9 mouse cellular contexts compared by ENCODE assay signal in the genomic region with DNA sequence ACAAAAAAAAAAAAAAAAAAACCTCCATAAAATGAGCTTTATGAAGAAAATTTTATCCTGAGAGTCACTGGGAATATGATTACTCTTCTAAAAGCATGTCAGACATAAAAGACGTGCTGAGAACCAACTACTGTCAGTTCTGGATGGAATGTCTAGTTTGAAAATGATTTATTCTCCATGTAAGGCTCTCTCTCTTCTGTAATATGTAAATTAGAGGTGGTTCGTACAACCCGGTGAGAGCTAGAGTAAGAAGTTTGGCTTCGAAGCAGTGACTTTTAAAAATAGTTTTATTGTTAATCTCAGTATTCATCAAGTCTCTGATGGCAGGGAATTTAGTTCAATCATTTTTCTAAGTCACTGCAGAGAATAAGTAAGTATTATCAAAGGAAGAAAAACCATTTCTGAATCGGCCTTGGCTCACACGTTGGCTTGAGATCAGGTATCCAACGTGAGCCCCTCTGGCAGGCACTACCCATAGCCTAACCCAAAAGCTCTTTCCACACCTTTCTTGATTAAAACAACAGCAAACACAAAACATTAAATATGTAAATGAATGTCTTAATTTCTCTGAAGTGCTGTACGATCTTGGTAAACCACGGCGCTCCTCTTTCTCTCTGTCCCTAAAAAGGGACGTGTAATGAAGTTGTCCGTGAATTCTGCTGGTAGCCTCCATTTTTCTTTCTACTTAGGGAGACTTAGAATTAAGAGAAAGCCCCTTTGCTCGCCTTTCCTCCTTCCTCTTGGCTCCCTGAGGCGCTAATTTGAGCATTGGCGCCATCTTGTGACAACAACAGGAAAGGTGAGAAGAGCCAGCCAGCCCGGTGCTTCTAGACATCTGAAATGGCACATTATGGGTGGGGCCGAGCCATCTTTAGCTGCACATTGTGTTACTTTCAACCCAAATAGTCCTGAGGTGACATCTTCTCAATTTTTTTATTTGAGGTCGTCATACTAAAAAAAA. TPM values are rescaled to one million over a fixed set of nuclear protein-coding genes. Genes with fewer than 3 reads are reported as not detected.
A peak's percentile ranks its signal among the peaks of the same experiment; 100 is the strongest.
DNase-seq lines count a peak whose midpoint lies in the region; ATAC-seq and TF ChIP-seq lines count a peak whose summit lies in the region.
"Had no signal": no experiment of that assay in that cellular context is flagged by ENCODE, and none has a peak within 500 bp of the region (broad histone marks: within the 10 kb centered on the region; RNA-seq: fewer than 3 reads in every experiment).

No protein-coding gene starts in this region.

- TF ChIP-seq CTCF in C2C12 (IDR thresholded peaks at IDR 0.05; ENCODE audit: control insufficient read depth, insufficient read depth, insufficient read length) = peak; percentile 58
- TF ChIP-seq CTCF in bone marrow macrophage, adult 2 months (IDR thresholded peaks at IDR 0.05; ENCODE audit: low read depth, low read length) = peak; percentile 84
- TF ChIP-seq CTCF in kidney, postnatal 0 days (IDR thresholded peaks at IDR 0.05; ENCODE audit: low read depth) = peak; percentile 88
- peak; percentile 82 for TF ChIP-seq CTCF in liver, adult 2 months (IDR thresholded peaks at IDR 0.05; ENCODE audit: low read depth, low read length)

- DNase-seq in kidney, postnatal 0 days (ENCODE audit: low spot score) = peak; percentile 96
- peak; percentile 39 for DNase-seq in liver, adult 2 months (ENCODE audit: extremely low read depth, low read depth, low spot score)
- peak; percentile 68 to 81 for DNase-seq in spleen, postnatal 4 days (ENCODE audit: low spot score in 2 of 2)

- WGBS in embryonic facial prominence, embryonic 15.5 days = 11% methylated on average over 18 of the region's 18 CpGs
- 19% methylated on average over 18 of the region's 18 CpGs for WGBS in heart, embryonic 13.5 days
- 17% methylated on average over 18 of the region's 18 CpGs for whole genome bisulfite sequencing in kidney, postnatal 0 days
- WGBS in liver, adult 2 months = 24% methylated on average over 18 of the region's 18 CpGs

- H3K27me3 ChIP-seq in C2C12 (ENCODE audit: control insufficient read depth, insufficient read depth, insufficient read length) (no peaks in the 10 kb centered on the region), myocyte (ENCODE audit: control insufficient read depth, insufficient read depth, insufficient read length) (no peaks in the 10 kb centered on the region)
- H3K27me3 ChIP-seq in embryonic facial prominence, embryonic 15.5 days = no peaks in the 10 kb centered on the region
- no peaks in the 10 kb centered on the region for H3K27me3 ChIP-seq in heart, embryonic 13.5 days (replicated peaks)
- H3K27me3 ChIP-seq in kidney, postnatal 0 days (ENCODE audit: insufficient read depth, low read length) = no peaks in the 10 kb centered on the region
- H3K27me3 ChIP-seq in liver, adult 2 months (ENCODE audit: control insufficient read depth, insufficient read depth, low read length) = no peaks in the 10 kb centered on the region

- no peaks in the 10 kb centered on the region for H3K36me3 ChIP-seq in C2C12 (ENCODE audit: control insufficient read depth, insufficient read depth)
- no peaks in the 10 kb centered on the region for H3K36me3 ChIP-seq in embryonic facial prominence, embryonic 15.5 days
- no peaks in the 10 kb centered on the region for H3K36me3 ChIP-seq in heart, embryonic 13.5 days
- H3K36me3 ChIP-seq in kidney, postnatal 0 days (ENCODE audit: insufficient read depth, low read length) = no peaks in the 10 kb centered on the region
- H3K36me3 ChIP-seq in liver, adult 2 months (ENCODE audit: control insufficient read depth, insufficient read depth, low read length) = no peaks in the 10 kb centered on the region
- H3K36me3 ChIP-seq in myocyte (ENCODE audit: control insufficient read depth, insufficient read depth) = no peaks in the 10 kb centered on the region

- H3K27ac ChIP-seq in bone marrow macrophage, adult 2 months (ENCODE audit: insufficient read depth, low read depth, low read length) = no peak overlapping the region
- H3K27ac ChIP-seq in embryonic facial prominence, embryonic 15.5 days (replicated peaks) = 0 out of 2 replicates have a peak overlapping the region, but pooled peaks have one; percentile 39
- H3K27ac ChIP-seq in heart, embryonic 13.5 days (replicated peaks) = no peak overlapping the region
- H3K27ac ChIP-seq in kidney, postnatal 0 days = no peak overlapping the region
- H3K27ac ChIP-seq in liver, adult 2 months (replicated peaks; ENCODE audit: insufficient read depth, low read depth, low read length) = no peak overlapping the region

- no peaks in the 10 kb centered on the region for H3K79me3 ChIP-seq in C2C12 (ENCODE audit: low read depth)

- peak overlapping the region; percentile 48 for H3K4me2 ChIP-seq in embryonic facial prominence, embryonic 15.5 days (replicated peaks)
- H3K4me2 ChIP-seq in heart, embryonic 13.5 days = peak overlapping the region; percentile 52
- peak overlapping the region; percentile 47 for H3K4me2 ChIP-seq in kidney, postnatal 0 days (ENCODE audit: low read length)
- peak overlapping the region; percentile 81 for H3K4me2 ChIP-seq in myocyte (ENCODE audit: low read depth)

- no peaks in the 10 kb centered on the region for H3K79me2 ChIP-seq in C2C12 (ENCODE audit: control insufficient read depth, insufficient read depth)
- H3K79me2 ChIP-seq in liver, adult 2 months (ENCODE audit: control insufficient read depth, insufficient read depth, low read length) = no peaks in the 10 kb centered on the region
- H3K79me2 ChIP-seq in myocyte (ENCODE audit: control insufficient read depth, insufficient read depth) = no peaks in the 10 kb centered on the region

- TF ChIP-seq POLR2A in bone marrow macrophage, adult 2 months (IDR thresholded peaks at IDR 0.05; ENCODE audit: borderline replicate concordance, low read depth, low read length) = no peak
- no peak for TF ChIP-seq POLR2A in liver, adult 2 months (IDR thresholded peaks at IDR 0.05; ENCODE audit: extremely low read depth, insufficient read depth, low read length)
- no peak for TF ChIP-seq POLR2A in myocyte (IDR thresholded peaks at IDR 0.05; ENCODE audit: insufficient read length, low read depth)

- H3ac ChIP-seq in C2C12 (ENCODE audit: control insufficient read depth, insufficient read length, low read depth) = no peak overlapping the region
- H3ac ChIP-seq in myocyte (ENCODE audit: control insufficient read depth, insufficient read length) = no peak overlapping the region

- H3K4me3 ChIP-seq in C2C12 (ENCODE audit: insufficient read depth, poor library complexity, severe bottlenecking) (no peak overlapping the region), myocyte (no peak overlapping the region)
- H3K4me3 ChIP-seq in bone marrow macrophage, adult 2 months (ENCODE audit: insufficient read depth, low read length) = no peak overlapping the region
- H3K4me3 ChIP-seq in embryonic facial prominence, embryonic 15.5 days (replicated peaks) = peak overlapping the region; percentile 31
- peak overlapping the region; percentile 22; the same call in 1 of the 2 replicates for H3K4me3 ChIP-seq in heart, embryonic 13.5 days
- H3K4me3 ChIP-seq in kidney, postnatal 0 days (replicated peaks; ENCODE audit: low read depth, low read length) = 0 out of 2 replicates have a peak overlapping the region, but pooled peaks have one; percentile 16
- no peak overlapping the region for H3K4me3 ChIP-seq in liver, adult 2 months (ENCODE audit: insufficient read depth, low read depth, low read length)
- H3K4me3 ChIP-seq: erythroblast, embryonic 14.5 days had no signal

- no peak for ATAC-seq in embryonic facial prominence, embryonic 15.5 days (ENCODE audit: insufficient number of reproducible peaks, low FRiP score, low TSS enrichment, low read depth)
- no peak for ATAC-seq in heart, embryonic 13.5 days (ENCODE audit: extremely low read depth, insufficient number of reproducible peaks, low FRiP score, low TSS enrichment)
- ATAC-seq in kidney, postnatal 0 days (replicated peaks; ENCODE audit: low FRiP score, low read depth) = peak; percentile 40; the same call in 1 of the 2 replicates

- H3K4me1 ChIP-seq in bone marrow macrophage, adult 2 months (ENCODE audit: control insufficient read depth, insufficient read depth, low read length) = peaks cover 13% of the 10 kb centered on the region
- H3K4me1 ChIP-seq in embryonic facial prominence, embryonic 15.5 days = peaks cover 23% of the 10 kb centered on the region
- peaks cover 22% of the 10 kb centered on the region for H3K4me1 ChIP-seq in heart, embryonic 13.5 days
- H3K4me1 ChIP-seq in kidney, postnatal 0 days (replicated peaks; ENCODE audit: insufficient read depth, low read length) = no peaks in the 10 kb centered on the region
- no peaks in the 10 kb centered on the region for H3K4me1 ChIP-seq in liver, adult 2 months (ENCODE audit: control insufficient read depth, insufficient read depth, low read length)

- H3K9ac ChIP-seq in embryonic facial prominence, embryonic 15.5 days = no peak overlapping the region
- H3K9ac ChIP-seq in heart, embryonic 13.5 days = peak overlapping the region; percentile 47; the same call in 1 of the 2 replicates
- H3K9ac ChIP-seq in kidney, postnatal 0 days (ENCODE audit: low read depth, low read length) = no peak overlapping the region; the same call in 1 of the 2 replicates
- H3K9ac ChIP-seq in liver, adult 2 months (ENCODE audit: low read depth, low read length) = no peak overlapping the region

- no peaks in the 10 kb centered on the region for H3K9me3 ChIP-seq in embryonic facial prominence, embryonic 15.5 days (replicated peaks)
- no peaks in the 10 kb centered on the region for H3K9me3 ChIP-seq in heart, embryonic 13.5 days
- no peaks in the 10 kb centered on the region for H3K9me3 ChIP-seq in kidney, postnatal 0 days (replicated peaks; ENCODE audit: low read length)

RNA-seq across cellular contexts. Expression of gene Itsn2, which starts 44.1 kb away (rescaled TPM):
- polyA plus RNA-seq in C2C12 (2012; fragmentation: generic; extraction: Trizol) = 7.9 TPM
- 112 and 119 TPM in 2 replicates for polyA plus RNA-seq in bone marrow macrophage, adult 2 months (2012; ENCODE audit: insufficient read depth, insufficient read length, missing spikeins)
- 38.9 and 41.5 TPM in 2 replicates for polyA plus RNA-seq in embryonic facial prominence, embryonic 15.5 days (2015; fragmentation: Nextera tagmentation; extraction: Ambion mirVana)
- 27.9 and 35.1 TPM in 2 replicates for polyA plus RNA-seq in heart, embryonic 13.5 days (2015; fragmentation: Nextera tagmentation; extraction: Ambion mirVana)
- polyA plus RNA-seq in kidney, postnatal 0 days (2015; fragmentation: Nextera tagmentation; extraction: Ambion mirVana) = 33.2 and 35.7 TPM in 2 replicates
- 25.8 and 26.8 TPM in 2 replicates for total RNA-seq in liver, adult 2 months (2014; rRNA removed)
- 8.4 and 11.6 TPM in 2 replicates for polyA plus RNA-seq in liver, adult 2 months (2012; rRNA removed)
- 8.4 TPM for polyA plus RNA-seq in myocyte (2012; fragmentation: generic; extraction: Trizol)

RNA-seq across cellular contexts. Expression of gene Gm3625, which starts 44.4 kb away (rescaled TPM):
- polyA plus RNA-seq in C2C12 (2012; fragmentation: generic; extraction: Trizol) (not detected), myocyte (2012; fragmentation: generic; extraction: Trizol) (not detected)
- polyA plus RNA-seq in bone marrow macrophage, adult 2 months (2012; ENCODE audit: insufficient read depth, insufficient read length, missing spikeins) = not detected in 2 replicates
- polyA plus RNA-seq in embryonic facial prominence, embryonic 15.5 days (2015; fragmentation: Nextera tagmentation; extraction: Ambion mirVana) = not detected in 2 replicates
- polyA plus RNA-seq in heart, embryonic 13.5 days (2015; fragmentation: Nextera tagmentation; extraction: Ambion mirVana) = not detected in 2 replicates
- not detected in 2 replicates for polyA plus RNA-seq in kidney, postnatal 0 days (2015; fragmentation: Nextera tagmentation; extraction: Ambion mirVana)
- total RNA-seq in liver, adult 2 months (2014; rRNA removed) = not detected in 2 replicates
- not detected in 2 replicates for polyA plus RNA-seq in liver, adult 2 months (2012; rRNA removed)
- polyA plus RNA-seq: erythroblast, embryonic 14.5 days had no signal

Comparison
In these comparisons a context has a peak if more than half of its experiments do, and no peak if none do; other contexts are left out.
1. H3K4me3 ChIP-seq: peak in embryonic facial prominence, embryonic 15.5 days (single experiment), heart, embryonic 13.5 days (single experiment) and kidney, postnatal 0 days (single experiment); none in C2C12 (single experiment), bone marrow macrophage, adult 2 months (single experiment), liver, adult 2 months (single experiment) and myocyte (single experiment).
2. DNase-seq: peak in every context shown above with its lines; median percentile 96 in kidney, postnatal 0 days; 74 in spleen, postnatal 4 days; 39 in liver, adult 2 months.
3. Peak in every context shown above with its lines, with median percentiles within 50 percentile points of each other: CTCF ChIP-seq and H3K4me2 ChIP-seq.